Mouse (Mus musculus) stomach, embryonic 14.5 days (tissue): ENCODE data around the gene Creg2. TPM values are rescaled to one million over a fixed set of nuclear protein-coding genes. Genes with fewer than 3 reads are reported as not detected.

ENCODE experiments used
- ATAC-seq: fragments of 200-750 bp; cut with Nextera tagmentation; 2 replicates; pipeline ENCODE4 v1.8.0; 2017; ENCODE audit warnings: low read depth, moderate TSS enrichment; ENCODE audit not compliant: insufficient number of reproducible peaks, insufficient read depth, low FRiP score
- H3K27ac ChIP-seq: fragments of 300-500 bp; sonication (generic); 2 replicates; pipeline ENCODE4 v1.5.1; 2014; ENCODE audit warnings: mild to moderate bottlenecking, low read length, moderate library complexity, mixed read lengths
- H3K27me3 ChIP-seq: fragments of 300-500 bp; sonication (generic); 2 replicates; pipeline ENCODE4 v1.6.1; 2014; ENCODE audit warnings: low read length, control low read depth, mixed read lengths; ENCODE audit not compliant: control insufficient read depth, insufficient read depth
- H3K36me3 ChIP-seq: fragments of 300-500 bp; sonication (generic); 2 replicates; pipeline ENCODE4 v1.6.1; 2014; ENCODE audit warnings: mild to moderate bottlenecking, control low read depth, low read length, moderate library complexity, mixed read lengths; ENCODE audit not compliant: control insufficient read depth, insufficient read depth
- H3K4me1 ChIP-seq: fragments of 300-500 bp; sonication (generic); 2 replicates; pipeline ENCODE4 v1.6.1; 2014; ENCODE audit warnings: low read length, control low read depth, mixed read lengths; ENCODE audit not compliant: control insufficient read depth, insufficient read depth
- H3K4me2 ChIP-seq: fragments of 300-500 bp; sonication (generic); replicated peaks from 2 replicates; pipeline ENCODE4 v1.6.1; 2014; ENCODE audit warnings: low read depth, low read length, control low read depth
- H3K4me3 ChIP-seq: fragments of 300-500 bp; sonication (generic); 2 replicates; pipeline ENCODE4 v1.5.1; 2014; ENCODE audit warnings: low read depth, low read length, control low read depth
- H3K9ac ChIP-seq: fragments of 300-500 bp; sonication (generic); replicated peaks from 2 replicates; pipeline ENCODE4 v1.6.1; 2014; ENCODE audit warnings: low read depth, mild to moderate bottlenecking, control low read depth, low read length, moderate library complexity, mixed read lengths
- H3K9me3 ChIP-seq: fragments of 300-500 bp; sonication (generic); 2 replicates; pipeline ENCODE4 v1.6.1; 2016; ENCODE audit warnings: low read depth, low read length, control low read depth; ENCODE audit not compliant: control insufficient read depth
- WGBS: fragments of 180-500 bp; shearing (Covaris S2); extraction: QIAGEN DNeasy Blood & Tissue Kit; methylation state at CpG from one replicate; pipeline ENCODE4 v1.1.7; 2014; 5-methylcytosine and 5-hydroxymethylcytosine counted together
- polyA plus RNA-seq: library from polyadenylated mRNA; unstranded; fragments of >200 nt; fragmentation: Nextera tagmentation; extraction: Ambion mirVana; gene quantifications from 2 replicates; pipeline ENCODE4 v1.2.1, GENCODE M21; 2014

The Creg2 gene
- polyA plus RNA-seq, 1 experiment from 2014 or later: 0.29 TPM

DNA sequence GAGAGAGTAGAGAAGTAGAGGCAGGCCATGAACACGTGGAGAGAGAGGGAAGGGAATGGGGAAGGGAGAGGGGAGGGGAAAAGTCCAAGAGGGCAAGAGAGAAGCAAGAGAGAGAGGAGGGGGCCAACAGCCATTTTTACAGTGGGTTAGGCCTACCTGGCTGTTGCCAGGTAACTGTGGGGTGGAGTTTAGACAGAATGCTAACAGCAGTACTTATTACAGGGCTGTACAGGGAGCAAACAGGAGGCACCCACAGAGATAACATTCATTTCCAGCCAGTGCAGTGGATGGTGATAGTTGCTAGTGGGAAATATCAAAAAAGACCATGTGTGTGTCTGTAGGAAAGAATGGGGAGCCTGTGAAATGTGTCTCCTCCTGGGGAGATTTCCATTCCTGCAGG is 27.5 kb downstream of the Creg2 start:
- H3K4me3 ChIP-seq: no peak overlapping the region
- ATAC-seq: 0 out of 2 replicates have a peak, but pooled peaks have one; percentile 33
- H3K4me2 ChIP-seq: no peak overlapping the region
- no peak overlapping the region for H3K27ac ChIP-seq
- no peak overlapping the region for H3K9ac ChIP-seq
- no peaks in the 10 kb centered on the region for H3K36me3 ChIP-seq
- no peaks in the 10 kb centered on the region for H3K4me1 ChIP-seq
- no peaks in the 10 kb centered on the region for H3K9me3 ChIP-seq
- H3K27me3 ChIP-seq: no peaks in the 10 kb centered on the region
- 29% methylated on average over 1 of the region's 1 CpGs for WGBS

DNA sequence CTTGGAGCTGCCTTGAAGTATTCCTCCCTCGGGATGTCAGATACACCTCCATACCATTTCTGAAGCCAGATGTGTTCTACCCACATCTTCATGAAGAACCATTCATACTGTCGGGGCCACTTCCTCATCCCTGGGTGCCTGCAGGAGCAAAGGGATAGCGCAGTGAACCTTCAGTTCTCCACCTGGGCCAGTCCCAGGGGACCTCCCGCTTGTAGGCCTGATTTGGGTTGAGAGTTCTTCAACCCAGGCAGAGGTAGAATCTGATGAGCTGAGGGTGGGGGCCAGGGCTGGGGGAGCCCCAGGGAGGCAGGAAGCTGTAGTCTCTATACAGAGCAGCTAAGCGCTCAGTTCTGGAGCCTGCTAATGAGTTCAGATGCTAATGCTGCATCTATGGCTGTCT is 28.2 kb downstream of the Creg2 start:
- H3K27me3 ChIP-seq: no peaks in the 10 kb centered on the region
- H3K9me3 ChIP-seq: no peaks in the 10 kb centered on the region
- no peak for ATAC-seq
- H3K9ac ChIP-seq: no peak overlapping the region
- 92% methylated on average over 5 of the region's 5 CpGs for WGBS
- no peaks in the 10 kb centered on the region for H3K4me1 ChIP-seq
- H3K4me2 ChIP-seq: no peak overlapping the region
- H3K27ac ChIP-seq: no peak overlapping the region
- no peak overlapping the region for H3K4me3 ChIP-seq
- H3K36me3 ChIP-seq: no peaks in the 10 kb centered on the region

DNA sequence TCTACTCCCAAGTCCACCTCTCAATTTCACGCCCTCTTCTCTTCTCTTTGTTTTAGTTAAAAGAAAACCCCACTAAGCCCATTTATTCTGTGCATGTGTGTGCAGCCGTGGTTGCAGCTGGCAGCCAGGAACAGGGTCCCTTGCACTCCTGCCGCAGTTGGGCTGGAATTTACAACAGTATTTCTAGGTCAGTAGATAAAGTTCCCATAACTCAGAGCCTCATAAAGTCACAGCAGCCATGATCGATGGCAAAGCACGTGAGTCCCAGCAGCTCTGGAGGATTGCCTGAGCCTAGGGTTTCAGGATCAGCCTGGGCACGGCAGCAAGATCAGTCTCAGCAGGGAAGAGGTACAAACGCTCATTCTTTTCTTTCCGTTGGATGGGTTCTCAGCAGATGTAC is 32.8 kb downstream of the Creg2 start:
- Histone ChIP-seq H3K27ac (no peak overlapping the region), H3K4me1 (peaks cover 3% of the 10 kb centered on the region; the same call in 1 of the 2 replicates), H3K36me3 (no peaks in the 10 kb centered on the region), H3K27me3 (no peaks in the 10 kb centered on the region), H3K9ac (no peak overlapping the region), H3K4me3 (no peak overlapping the region), H3K9me3 (no peaks in the 10 kb centered on the region), H3K4me2 (no peak overlapping the region)
- ATAC-seq: no peak
- WGBS: 35% methylated on average over 8 of the region's 8 CpGs

DNA sequence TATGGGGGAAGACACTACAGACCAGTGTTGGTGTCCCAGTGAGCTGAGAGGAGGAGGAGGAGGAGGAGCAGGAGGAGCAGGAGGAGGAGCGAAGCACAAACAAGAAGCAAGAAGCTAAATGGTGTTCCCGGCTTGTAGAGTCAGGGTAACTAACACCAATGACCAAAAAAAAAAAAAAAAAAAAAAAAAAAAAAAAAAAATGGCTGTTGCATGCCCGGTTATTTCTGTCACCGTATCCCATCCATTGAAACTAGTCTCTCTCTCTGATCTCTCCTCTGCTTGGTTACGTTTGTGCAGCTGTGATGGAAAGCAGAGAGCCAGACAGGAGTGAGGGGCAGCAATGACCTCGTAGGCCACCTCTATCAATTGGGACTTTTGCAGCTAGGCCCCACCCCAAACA is 35.7 kb downstream of the Creg2 start:
- Histone ChIP-seq H3K4me2 (no peak overlapping the region), H3K4me1 (peaks cover 3% of the 10 kb centered on the region; the same call in 1 of the 2 replicates), H3K27me3 (no peaks in the 10 kb centered on the region), H3K4me3 (no peak overlapping the region), H3K36me3 (no peaks in the 10 kb centered on the region), H3K27ac (no peak overlapping the region), H3K9ac (no peak overlapping the region), H3K9me3 (no peaks in the 10 kb centered on the region)
- WGBS: 74% methylated on average over 6 of the region's 6 CpGs
- no peak for ATAC-seq

DNA sequence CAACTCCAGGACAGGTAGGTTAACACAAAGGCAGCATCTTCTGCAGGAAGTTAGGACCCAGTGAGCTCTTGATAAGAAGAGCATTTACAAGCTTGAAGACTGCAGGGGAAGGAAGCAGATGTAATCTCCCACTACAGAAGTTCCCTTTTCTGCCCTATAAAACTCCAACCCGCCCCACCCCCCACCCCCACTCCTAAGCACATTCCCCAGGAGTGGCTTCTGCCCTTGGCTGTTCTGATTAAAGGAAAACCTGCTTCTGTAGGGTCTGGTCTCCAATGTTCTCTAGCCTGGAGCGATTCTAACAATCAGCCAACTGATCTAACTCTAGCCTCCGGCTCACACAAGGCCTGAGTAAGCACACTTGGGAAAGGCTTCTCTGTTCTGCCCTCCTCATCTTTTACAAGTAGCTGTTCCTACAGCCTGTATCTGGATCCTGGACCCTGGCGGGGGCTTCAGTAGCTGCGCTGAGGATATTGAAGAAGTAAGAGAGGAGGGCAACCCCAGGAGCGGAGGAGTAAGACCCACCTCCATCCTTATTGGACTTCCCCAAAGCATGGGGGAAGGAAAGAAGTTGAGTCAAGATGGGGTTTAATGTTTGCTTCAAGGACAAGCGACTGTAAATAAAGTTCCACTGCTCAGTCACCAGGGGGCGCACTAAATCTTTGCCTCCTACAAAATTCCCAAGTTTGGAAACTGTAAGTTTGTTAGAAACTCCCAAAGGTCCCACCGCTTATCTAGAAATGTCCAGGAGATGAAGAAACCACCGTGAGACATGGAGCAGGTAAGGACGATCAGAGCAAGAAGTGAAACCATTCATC is 36.6 kb downstream of the Creg2 start:
- ATAC-seq: peak; percentile 42; the same call in 1 of the 2 replicates
- 34% methylated on average over 11 of the region's 11 CpGs for WGBS
- no peak overlapping the region for H3K4me3 ChIP-seq
- no peak overlapping the region for H3K9ac ChIP-seq
- peaks cover 3% of the 10 kb centered on the region; the same call in 1 of the 2 replicates for H3K4me1 ChIP-seq
- H3K36me3 ChIP-seq: no peaks in the 10 kb centered on the region
- no peak overlapping the region for H3K4me2 ChIP-seq
- no peaks in the 10 kb centered on the region for H3K9me3 ChIP-seq
- no peaks in the 10 kb centered on the region for H3K27me3 ChIP-seq
- H3K27ac ChIP-seq: no peak overlapping the region

DNA sequence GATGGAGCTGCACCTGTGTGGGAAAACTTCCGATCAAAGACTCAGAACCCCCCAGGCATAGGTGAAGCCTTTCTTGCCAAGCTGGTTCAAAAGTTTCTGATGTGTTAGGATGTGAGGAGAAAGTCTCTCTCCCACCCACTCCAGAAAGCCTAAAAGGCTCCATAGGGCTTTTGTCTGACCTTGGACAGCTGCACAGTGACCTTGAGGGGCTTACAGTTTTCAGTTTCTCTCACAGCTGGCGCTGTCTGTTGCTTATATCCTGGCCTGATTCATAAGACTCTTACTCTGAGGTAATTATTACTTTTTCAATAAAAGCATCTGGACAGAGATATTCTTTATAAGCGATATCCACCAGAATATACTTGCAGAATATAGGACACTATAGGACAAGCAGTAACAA is 38.2 kb downstream of the Creg2 start:
- Histone ChIP-seq H3K9me3 (no peaks in the 10 kb centered on the region), H3K9ac (no peak overlapping the region), H3K4me1 (peaks cover 3% of the 10 kb centered on the region; the same call in 1 of the 2 replicates), H3K27me3 (no peaks in the 10 kb centered on the region), H3K36me3 (no peaks in the 10 kb centered on the region), H3K4me2 (no peak overlapping the region), H3K4me3 (no peak overlapping the region), H3K27ac (no peak overlapping the region)
- no peak for ATAC-seq
- WGBS: 53% methylated on average over 3 of the region's 3 CpGs

DNA sequence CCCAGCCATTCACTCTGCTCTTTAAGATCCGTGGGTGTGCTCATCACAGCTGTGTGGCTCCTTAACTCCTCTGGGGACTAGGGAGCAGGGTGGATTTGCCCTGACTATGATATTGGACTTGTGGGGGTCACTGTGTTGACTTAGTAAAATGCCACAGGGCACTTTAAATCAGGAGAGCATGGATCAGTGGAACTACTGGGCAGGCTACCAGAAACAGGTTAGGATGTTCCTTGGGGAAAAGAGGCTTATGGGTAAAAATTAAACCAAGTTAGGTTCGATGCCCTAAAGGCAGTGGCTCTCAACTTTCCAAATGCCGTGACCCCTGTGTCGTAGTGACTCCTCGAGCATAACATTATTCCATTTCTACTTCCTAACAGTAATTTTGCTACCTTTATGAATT is 38.8 kb downstream of the Creg2 start:
- Histone ChIP-seq H3K27me3 (no peaks in the 10 kb centered on the region), H3K36me3 (no peaks in the 10 kb centered on the region), H3K9me3 (no peaks in the 10 kb centered on the region), H3K4me1 (peaks cover 3% of the 10 kb centered on the region; the same call in 1 of the 2 replicates), H3K27ac (no peak overlapping the region), H3K9ac (no peak overlapping the region), H3K4me3 (no peak overlapping the region), H3K4me2 (no peak overlapping the region)
- ATAC-seq: no peak
- WGBS: 81% methylated on average over 5 of the region's 5 CpGs

DNA sequence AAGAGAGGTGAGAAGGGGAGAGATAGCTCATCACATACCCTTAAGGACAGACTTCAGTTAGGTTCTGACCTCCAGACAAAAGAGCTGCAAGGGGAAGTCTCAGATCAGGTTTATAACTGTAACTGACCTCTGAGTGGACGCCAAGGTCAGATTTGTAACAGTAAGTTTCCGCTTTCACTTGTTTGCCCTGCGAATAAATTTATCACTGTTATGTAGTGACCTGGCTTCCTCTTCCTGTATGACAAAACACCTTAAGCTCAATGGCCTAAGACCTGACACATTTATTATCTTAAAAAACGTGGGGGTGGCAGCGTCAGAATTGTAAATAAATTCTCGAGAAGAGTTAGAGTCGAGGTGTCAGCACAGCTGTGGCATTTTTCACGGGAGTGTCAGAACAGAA is 42.7 kb downstream of the Creg2 start:
- 13% methylated on average over 8 of the region's 8 CpGs for WGBS
- no peaks in the 10 kb centered on the region for H3K36me3 ChIP-seq
- H3K4me3 ChIP-seq: no peak overlapping the region
- no peak overlapping the region for H3K4me2 ChIP-seq
- H3K9me3 ChIP-seq: no peaks in the 10 kb centered on the region
- H3K4me1 ChIP-seq: no peaks in the 10 kb centered on the region
- H3K9ac ChIP-seq: no peak overlapping the region
- H3K27me3 ChIP-seq: no peaks in the 10 kb centered on the region
- no peak for ATAC-seq
- no peak overlapping the region for H3K27ac ChIP-seq

DNA sequence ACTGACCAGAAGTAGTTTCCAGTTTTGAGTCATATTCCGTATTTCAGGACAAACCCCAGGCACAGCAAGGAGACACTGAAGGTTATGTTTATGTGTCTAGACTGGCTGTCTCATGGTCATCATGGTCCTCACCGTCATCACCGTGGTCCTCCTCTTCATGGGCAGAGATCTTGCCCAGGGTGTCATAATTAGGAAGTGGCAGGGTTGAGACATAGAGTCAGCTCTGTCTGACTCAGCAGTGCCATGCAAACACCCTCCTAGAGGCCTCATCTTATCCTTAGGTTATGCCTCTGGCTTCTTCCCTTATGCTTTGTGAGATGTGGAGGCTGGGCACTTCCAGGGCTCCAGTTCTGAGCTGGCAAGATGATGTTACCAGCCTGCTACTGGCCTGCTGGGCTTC is 48.8 kb downstream of the Creg2 start:
- 88% methylated on average over 3 of the region's 3 CpGs for WGBS
- no peak for ATAC-seq
- no peaks in the 10 kb centered on the region for H3K4me1 ChIP-seq
- no peaks in the 10 kb centered on the region for H3K27me3 ChIP-seq
- H3K9me3 ChIP-seq: no peaks in the 10 kb centered on the region
- no peak overlapping the region for H3K27ac ChIP-seq
- no peak overlapping the region for H3K4me3 ChIP-seq
- H3K4me2 ChIP-seq: no peak overlapping the region
- H3K36me3 ChIP-seq: no peaks in the 10 kb centered on the region
- H3K9ac ChIP-seq: no peak overlapping the region
